Mouse (Mus musculus): ENCODE results near the gene Wdr46.
"Not testable (repeated sequence)": the region's sequence is repeated elsewhere in the genome, so short reads cannot be mapped to it uniquely, and the experiment has no call there.

Gene Wdr46

DNA sequence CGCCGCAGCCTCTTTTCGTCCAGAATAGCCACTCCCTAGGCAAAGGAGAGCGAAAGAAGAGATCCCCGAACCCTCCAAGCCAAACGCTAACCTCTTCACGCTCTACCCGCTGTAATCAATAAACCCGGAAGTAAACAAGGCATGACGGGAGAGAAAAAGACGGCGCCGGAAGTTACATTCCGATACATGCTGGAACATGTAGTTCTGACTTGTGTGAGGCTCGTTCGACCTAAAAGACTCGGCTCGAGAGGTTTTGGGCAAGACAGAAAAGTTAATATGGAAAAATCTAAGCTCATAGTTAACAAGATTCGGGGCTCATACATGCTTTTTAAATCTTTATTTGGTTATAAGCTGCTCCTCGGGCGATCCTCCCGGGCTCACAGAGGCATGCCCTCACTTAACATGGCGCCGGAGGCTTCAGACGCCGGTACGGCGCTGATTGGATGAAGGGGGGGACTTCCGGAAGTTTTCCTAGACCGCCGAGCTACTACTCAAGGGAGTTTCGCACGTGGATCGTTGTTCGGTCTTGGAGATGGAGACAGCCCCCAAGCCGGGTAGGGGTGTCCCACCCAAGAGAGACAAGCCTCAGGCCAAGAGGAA, at the start of gene Wdr46, which contains the start of gene Pfdn6:
Gene Wdr46, plus strand, starts transcription at position 455 of the 600 bp plus-strand sequence.
Gene Pfdn6, minus strand, starts transcription at position 138 of the 600 bp plus-strand sequence.
- peak; percentile 96 for DNase-seq (ENCODE audit: low read depth)

DNA sequence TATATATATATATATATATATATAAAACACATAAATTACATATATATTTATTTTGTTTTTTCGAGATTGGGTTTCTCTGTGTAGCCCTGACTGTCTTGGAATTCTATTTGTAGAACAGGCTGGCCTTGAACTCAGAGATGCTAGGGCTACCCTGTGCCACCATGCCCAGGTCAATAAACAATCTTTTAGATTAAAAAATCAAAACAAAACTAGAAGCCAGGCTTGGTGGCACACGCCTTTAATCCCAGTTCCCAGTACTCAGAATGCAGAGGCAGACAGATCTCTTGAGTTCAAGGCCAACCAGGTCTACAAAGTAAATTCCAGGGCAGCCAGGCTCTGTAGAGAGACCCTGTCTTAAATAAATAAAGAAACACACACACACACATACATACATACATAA, 49.1 kb upstream of the Wdr46 start:
- DNase-seq (ENCODE audit: low read depth): no peak

DNA sequence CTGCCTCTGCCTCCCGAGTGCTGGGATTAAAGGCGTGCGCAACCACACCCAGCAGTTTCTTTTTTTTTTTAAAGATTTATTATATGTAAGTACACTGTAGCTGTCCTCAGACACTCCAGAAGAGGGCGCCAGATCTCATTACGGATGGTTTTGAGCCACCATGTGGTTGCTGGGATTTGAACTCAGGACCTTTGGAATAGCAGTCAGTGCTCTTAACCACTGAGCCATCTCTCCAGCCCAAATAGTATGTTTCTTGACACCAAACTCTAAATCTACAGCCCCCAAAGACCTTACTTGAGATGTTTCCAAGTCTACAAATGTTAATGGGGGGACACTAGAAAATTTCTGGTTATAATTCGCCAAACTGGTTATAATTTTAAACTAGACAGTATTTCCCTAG, 48.6 kb upstream of the Wdr46 start:
- DNase-seq (ENCODE audit: low read depth): not testable (repeated sequence)

DNA sequence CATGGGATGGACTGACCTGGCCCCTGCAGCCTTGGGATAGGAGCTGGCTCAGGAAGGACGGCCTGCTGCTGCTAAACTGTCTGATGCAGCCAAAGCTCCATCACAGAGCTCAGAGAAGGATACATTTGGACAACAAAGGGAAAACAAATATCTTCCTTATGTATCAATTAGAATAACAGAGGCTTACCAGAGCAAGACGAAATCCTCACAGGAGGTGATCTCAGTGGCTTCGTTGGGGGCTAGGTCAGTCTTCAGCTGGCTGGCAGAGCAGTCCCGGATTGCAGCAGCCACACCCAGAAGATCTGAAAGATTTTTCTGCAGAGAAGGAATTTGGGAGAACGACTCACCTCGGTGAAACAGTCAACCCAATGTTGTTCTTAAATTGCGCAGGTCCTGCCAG, 48.0 kb upstream of the Wdr46 start:
- no peak for DNase-seq (ENCODE audit: low read depth)

DNA sequence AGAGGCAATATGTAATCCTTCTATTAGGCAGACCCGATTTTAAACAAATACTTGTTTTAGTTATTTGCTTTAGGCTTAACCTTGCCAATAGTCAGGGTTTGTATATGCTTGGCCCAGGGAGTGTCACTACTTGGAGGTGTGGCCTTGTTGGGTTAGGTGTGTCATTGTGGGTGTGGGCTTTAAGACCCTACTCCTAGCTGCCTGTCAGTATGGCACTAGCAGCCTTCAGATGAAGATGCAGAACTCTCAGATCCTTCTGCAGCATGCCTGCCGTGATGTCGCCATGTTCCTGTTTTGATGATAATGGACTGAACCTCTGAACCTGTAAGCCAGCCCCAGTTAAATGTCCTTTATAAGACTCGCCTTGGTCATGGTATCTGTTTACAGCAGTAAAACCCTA, 47.4 kb upstream of the Wdr46 start:
- not testable (repeated sequence) for DNase-seq (ENCODE audit: low read depth)

DNA sequence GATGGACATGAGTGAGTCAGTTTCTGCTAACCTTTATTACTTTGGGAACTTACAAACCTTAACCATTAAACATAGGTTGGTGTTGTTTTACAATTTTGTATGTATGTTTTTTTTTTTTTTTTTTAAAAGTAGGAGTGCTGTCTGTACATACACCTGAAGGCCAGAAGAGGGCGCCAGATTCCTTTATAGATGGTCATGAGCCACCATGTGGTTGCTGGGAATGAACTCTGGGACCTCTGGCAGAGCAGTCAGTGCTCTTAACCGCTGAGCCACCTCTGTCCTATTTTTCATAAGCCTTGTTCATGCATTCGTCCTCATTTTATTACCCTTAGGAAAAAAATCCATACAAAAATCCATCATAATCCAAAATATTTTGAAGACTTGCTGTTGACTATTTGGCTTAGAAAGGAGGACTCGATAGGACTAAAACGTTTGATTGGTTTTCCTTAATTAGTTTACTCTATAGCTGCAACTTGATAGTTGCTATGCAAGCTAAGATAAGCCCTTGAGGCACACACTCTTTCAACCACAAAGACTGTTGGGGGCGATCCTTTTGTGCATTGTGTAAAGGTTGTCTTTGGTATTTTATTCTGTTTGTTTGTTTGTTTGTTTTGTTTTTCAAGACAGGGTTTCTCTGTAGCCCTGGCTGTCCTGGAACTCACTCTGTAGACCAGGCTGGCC, 43.2 kb upstream of the Wdr46 start:
- DNase-seq (ENCODE audit: low read depth): peak; percentile 89

DNA sequence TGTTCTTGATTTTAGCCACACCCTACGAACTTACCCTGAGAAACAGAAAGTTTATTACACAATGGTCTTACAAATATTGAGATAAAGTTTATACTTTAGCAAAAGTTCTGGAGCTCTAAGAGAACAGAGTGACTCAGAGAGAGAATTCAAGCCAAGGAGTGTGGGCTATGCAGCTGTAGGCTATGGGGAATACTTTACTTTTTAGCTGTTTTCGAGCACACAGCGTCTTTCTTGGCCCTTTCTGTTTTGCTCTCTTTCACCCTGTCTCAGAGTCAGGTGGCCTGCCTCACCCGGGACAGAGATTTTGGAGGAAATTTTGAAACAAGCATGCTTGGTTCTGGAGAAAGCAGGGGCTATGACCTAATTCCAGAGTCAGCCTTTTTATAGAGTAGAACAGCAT, 42.3 kb upstream of the Wdr46 start:
- not testable (repeated sequence) for DNase-seq (ENCODE audit: low read depth)

DNA sequence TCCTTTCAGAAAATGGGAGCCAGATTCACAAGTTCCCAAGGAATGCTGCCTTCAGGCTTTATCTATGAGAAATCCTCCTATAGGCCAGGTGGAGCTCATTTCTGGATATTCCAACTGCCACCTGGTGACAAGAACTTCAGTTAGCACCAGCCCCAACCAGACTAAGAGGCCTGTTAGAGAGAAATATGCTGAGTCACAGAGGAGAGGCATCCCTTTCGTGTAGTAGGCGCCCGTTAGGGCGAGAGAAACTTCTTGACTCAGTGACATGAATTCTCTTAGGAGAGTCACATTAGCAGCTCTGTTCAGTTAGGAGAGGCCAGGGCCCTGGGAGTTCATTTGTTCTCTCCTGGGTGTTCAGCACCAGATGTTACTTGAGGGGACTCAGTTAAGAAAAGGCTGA, 40.8 kb upstream of the Wdr46 start:
- peak; percentile 26 for DNase-seq (ENCODE audit: low read depth)

DNA sequence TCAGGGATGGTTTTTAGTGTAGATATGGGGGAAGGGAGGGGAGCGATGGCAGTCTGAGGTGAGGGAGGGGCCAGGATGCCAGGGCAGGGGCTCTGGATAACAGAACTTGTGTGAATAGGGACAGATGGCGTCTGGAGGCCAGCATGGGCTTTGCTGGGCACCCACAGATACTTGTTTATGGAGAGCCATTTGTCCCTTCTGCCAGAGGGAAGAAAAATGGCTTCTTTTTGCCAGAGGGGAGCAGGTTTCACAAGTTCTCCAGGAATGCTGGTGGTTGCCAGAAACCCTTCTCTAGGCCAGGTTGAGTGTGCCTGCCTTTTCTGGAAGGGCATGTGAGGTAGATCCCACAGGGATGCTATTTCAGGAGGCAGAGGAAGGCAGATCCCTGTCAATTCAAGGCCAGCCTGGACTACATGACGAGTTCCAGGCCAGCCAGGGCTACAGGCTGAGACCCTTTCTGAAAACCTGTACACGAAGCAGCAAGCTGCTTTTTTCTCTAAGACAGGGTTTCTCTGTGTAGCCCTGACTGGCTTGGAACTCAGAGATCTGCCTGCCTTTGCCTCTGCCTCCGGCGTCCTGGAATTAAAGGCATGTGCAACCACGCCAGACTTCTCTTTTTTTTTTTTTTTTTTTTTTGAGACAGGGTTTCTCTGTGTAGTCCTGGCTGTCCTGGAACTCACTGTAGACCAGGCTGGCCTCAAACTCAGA, 40.0 kb upstream of the Wdr46 start:
- no peak for DNase-seq (ENCODE audit: low read depth)

DNA sequence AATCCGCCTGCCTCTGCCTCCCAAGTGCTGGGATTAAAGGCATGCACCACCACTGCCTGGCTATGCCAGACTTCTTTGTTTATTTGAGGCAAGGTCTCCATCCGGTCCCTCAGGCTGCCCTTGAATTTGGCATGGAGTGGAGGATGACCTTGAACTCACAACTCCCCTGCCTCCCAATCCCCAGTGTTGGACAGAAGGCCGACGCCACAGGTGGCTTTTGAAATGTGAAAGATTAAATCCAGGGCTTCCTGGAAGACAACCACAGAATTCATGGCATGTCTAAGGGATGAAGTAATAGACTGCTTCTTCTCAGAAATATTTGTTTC, 39.5 kb upstream of the Wdr46 start:
- no peak for DNase-seq (ENCODE audit: low read depth)

DNA sequence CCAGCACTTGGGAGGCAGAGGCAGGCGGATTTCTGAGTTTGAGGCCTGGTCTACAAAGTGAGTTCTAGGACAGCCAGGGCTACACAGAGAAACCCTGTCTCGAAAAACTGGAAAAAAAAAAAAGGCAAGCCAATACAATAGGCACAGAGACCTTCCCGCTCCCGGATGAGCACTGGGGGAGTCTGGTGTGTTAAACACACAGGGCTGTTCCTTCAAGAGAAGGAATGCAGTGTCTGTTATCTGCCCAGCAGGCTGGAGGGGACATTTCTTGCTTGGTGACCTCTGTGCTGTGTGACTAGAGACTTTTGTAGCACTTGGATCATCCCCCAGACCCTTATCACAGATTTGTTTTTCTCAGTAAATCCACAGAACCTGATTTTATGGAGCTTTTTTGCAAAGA, 38.8 kb upstream of the Wdr46 start:
- no peak for DNase-seq (ENCODE audit: low read depth)

DNA sequence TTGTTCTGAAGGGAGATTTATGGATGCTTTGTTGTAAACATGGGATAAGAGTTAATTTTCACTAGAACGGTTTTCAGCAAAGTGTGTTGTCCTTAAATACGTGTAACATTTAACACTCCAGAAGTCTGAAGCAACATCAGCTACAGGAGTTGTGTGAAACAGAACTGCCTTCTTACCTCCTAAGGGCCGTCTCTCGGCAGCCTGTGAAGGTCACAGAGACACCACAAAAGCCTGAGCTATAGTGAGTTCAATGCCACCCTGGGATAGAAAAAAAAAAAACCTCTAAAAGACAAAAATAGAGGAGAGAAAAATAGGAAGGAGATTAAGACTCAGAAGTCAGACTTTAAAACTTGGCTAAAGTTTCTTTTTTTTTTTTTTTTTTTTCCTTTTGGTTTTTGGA, 38.4 kb upstream of the Wdr46 start:
- DNase-seq (ENCODE audit: low read depth): no peak

DNA sequence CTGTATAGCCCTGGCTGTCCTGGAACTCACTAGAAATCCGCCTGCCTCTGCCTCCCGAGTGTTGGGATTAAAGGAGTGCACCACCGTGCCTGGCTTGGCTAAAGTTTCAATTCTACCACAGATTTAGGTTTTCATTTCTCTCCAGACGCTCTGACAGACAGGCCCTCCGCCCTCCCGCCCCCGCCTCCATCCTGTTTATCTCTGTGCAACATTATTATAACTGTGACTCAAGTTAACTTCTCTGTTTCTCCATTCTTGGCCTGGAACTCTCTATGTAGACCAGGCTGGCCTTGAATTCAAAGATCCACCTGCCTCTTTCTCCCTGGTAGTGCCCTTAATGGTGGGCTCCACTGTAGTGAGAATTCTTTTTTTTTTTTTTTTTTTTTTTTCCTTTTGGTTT, 38.0 kb upstream of the Wdr46 start:
- peak; percentile 29 for DNase-seq (ENCODE audit: low read depth)

DNA sequence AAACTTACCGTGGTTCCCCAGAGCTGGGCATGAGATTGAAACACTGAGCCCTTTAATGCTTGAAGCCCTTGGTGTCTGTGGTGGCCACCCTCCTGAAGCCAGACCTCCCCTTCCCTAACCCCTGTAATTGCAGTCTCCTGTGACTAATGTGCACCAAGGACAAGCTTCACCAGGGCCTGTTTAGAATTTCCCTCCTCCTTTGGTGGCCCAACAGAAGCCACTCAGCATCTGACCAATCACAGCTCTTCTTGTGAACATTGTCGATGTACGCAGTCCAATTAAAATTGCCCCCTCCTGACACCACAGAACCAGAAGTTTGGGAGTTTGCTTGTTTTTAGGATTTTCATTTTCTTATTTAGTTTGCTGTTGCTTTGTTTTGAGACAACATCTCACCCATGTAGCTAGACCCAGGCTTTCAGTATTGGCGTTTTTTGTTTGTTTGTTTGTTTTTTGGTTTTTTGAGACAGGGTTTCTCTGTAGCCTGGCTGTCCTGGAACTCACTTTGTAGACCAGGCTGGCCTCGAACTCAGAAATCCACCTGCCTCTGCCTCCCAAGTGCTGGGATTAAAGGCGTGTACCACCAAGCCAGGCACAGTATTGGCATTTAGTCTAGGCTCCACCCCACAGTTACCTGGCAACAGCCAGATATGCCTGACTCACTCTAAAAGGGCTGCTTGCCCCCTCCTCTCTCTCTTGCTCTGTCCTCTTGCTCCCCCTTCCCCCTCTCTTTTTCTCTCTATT, 36.4 kb upstream of the Wdr46 start:
- DNase-seq (ENCODE audit: low read depth): peak; percentile 71

DNA sequence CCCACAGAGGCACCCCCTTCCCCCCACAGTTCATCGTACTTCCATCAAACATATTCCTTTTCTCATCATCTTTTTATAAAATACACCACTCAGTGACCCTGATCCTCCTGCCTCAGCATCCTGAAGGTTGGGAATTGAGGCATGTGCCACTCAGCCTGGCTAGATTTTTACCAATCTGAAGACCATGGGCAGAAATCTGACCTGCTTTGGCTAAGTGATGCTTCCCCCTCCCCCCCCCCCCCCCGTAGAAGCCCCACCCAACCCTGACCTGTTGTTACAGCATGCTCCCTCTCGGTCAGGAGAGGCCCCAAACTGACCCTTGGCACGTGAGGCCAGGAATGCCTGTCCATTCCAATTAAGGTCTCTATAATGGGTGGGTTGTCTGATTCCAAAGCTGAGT, 35.6 kb upstream of the Wdr46 start, which contains the start of gene Platr17:
Gene Platr17, plus strand, starts transcription at position 301 of the 400 bp plus-strand sequence.
- not testable (repeated sequence) for DNase-seq (ENCODE audit: low read depth)

DNA sequence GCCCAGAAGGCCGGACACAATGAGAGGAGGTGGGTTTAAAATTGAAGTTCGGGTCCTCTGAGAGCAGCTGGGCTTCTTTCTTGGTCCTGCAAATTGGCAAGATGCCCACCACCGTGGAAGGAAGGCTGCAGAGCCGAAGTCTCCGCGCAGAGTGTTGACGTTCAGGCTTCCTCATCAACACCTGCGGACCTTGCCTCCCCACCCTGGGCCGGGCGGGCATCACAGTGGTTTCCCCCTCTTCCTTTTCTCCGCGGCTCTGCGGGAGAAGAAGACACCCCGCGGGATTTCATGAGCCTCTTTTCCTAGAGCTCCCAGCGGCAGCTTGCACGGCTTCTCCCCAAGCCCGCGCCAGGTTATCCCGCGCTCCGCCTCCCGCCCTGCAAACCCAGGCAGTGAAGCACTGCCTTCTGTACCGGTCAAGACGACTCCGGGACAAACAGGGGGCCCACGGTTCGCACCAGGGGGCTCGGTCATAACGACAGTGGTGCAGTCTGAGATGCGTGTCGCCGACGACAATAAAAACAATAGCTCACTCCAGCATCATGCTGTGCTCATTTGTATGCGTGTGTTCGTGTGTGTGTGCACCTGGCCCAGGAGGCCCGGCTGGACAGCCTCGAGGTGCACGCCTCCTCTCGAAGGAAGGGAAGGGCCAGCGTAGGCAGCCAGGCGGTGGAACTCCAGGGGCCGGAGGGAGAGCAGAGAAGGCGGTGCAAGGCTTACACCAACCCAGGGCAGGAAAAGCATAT, 32.0 kb upstream of the Wdr46 start:
- DNase-seq (ENCODE audit: low read depth): peak; percentile 56

DNA sequence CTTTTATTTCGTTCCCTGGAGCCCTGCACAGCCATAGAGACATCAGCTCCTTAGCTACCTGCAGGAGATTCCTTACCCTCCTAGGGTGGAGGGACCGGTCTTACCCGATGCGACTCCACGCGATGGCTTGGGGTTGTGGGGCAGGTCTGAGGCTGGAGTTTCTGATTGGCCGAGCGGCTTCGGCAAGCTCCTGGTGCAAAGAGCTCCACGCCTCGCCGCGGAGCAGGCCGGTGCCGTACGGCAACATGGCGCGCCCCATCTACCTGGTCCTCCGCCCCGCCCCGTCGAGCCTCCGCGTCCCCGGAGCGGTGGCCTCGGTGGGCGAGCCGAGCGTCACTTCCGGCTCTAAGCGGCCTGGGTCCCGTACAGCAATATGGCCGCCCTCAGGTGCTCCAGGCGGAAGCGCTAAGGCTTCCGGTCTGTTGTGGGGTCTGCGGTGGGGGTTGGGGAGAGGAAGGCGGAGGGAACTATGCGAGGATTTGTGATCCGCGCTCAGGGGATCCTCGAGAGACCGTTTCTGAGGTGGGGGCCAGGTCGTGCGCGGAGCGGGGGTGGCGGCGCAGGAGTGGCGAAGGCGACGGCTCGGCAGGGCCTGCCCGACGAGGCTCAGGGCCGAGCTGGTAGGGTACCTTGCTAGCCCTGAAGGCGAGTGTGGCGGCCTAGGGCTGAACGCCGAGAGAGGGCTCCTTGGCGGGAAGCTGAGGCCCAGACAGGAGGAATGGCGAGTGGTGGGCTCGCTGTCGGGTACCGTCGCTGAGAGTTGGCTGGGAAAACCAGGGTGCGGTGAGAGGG, 31.2 kb upstream of the Wdr46 start, which contains the start of gene Daxx:
Gene Daxx, plus strand, starts transcription at position 338 of the 792 bp plus-strand sequence.
- peak; percentile 99 for DNase-seq (ENCODE audit: low read depth)

DNA sequence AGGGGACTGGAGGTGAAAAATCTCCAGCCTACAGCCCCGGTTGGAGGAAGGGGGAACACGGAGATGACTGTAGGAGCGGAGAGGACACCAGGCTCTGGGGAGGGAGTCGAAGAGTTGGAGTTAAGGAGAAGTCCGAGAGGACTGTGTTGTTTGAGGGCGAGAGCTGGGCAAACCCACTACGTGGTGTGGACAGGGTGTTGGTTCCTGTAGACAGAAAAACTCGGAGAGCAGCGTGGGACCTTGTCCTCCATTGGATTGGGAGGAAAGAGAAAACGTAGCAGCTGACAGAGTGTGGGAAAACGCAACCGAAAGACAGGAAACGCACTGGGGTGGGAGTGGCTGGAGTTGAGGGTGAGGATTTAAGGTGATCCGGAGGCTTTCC, 30.6 kb upstream of the Wdr46 start:
- peak; percentile 80 for DNase-seq (ENCODE audit: low read depth)

DNA sequence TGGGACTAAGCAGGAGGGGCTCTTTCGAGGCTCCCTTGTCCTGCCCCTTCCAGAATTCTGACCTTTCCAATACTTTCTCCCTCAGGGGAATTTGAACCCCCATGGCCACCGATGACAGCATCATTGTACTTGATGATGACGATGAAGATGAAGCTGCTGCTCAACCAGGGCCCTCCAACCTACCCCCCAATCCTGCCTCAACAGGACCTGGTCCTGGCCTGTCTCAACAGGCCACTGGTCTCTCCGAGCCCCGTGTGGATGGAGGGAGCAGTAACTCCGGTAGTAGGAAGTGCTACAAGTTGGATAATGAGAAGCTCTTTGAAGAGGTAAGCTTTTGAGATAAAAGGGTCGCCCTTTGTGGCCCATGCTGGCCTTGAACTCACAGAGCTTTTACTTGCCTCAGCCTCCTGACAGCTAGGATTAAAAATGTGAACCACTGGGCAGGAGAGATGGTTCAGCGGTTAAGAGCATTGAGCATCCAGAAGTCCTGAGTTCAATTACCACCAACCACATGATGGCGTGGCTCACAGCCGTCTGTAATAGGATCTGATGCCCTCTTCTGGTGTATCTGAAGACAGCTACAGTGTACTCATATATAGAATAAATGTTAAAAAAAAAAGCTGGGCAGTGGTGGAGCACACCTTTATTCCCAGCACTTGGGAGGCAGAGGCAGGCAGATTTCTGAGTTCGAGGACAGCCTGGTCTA, 30.0 kb upstream of the Wdr46 start:
- DNase-seq (ENCODE audit: low read depth): peak; percentile 66

DNA sequence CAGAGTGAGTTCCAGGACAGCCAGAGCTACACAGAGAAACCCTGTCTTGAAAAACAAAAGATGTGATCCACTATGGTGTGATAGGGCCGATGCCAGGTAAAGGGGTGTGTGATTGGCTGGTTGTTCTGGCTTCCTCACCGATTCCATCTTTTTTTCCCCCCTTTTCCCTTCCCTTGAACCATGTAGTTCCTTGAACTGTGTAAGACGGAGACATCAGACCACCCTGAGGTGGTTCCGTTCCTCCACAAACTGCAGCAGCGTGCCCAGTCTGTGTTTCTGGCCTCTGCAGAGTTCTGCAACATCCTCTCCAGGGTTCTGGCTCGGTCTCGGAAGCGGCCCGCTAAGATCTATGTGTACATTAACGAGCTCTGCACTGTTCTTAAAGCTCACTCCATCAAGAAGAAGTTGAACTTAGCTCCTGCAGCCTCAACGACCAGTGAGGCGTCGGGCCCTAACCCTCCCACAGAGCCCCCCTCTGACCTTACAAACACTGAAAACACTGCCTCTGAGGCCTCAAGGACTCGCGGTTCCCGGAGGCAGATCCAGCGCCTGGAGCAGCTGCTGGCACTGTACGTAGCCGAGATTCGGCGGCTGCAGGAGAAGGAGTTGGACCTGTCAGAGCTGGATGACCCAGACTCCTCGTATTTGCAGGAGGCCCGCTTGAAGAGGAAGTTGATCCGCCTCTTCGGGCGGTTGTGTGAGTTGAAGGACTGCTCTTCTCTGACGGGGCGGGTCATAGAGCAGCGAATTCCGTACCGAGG, 29.2 kb upstream of the Wdr46 start:
- DNase-seq (ENCODE audit: low read depth): no peak

All from 416B (cell line).